Mouse (Mus musculus): ENCODE measurements around the gene Il11ra1. TPM values are rescaled to one million over a fixed set of nuclear protein-coding genes. Genes with fewer than 3 reads are reported as not detected.
"Not testable (repeated sequence)": the region's sequence is repeated elsewhere in the genome, so short reads cannot be mapped to it uniquely, and the experiment has no call there.

Gene Il11ra1
- 168 and 184 TPM in 2 replicates for polyA plus RNA-seq (2015; fragmentation: Nextera tagmentation; extraction: Ambion mirVana)

GRCm38 (mm10) chr4:41699783-41700182 is at the start of gene Il11ra1:
TSS of gene Il11ra1 (plus strand) at chr4:41699989.
- not testable (repeated sequence) for H3K4me2 ChIP-seq (replicated peaks; ENCODE audit: low read depth, low read length); H3K36me3 ChIP-seq (ENCODE audit: insufficient read depth, low read length); H3K27ac ChIP-seq (ENCODE audit: low read length); H3K9me3 ChIP-seq (ENCODE audit: low read length); H3K4me3 ChIP-seq (ENCODE audit: low read length); H3K9ac ChIP-seq (replicated peaks; ENCODE audit: low read length); H3K4me1 ChIP-seq (ENCODE audit: insufficient read depth, low read length); H3K27me3 ChIP-seq (ENCODE audit: insufficient read depth, low read length); ATAC-seq (ENCODE audit: low FRiP score, low TSS enrichment)
- 85% methylated on average over 10 of the region's 10 CpGs for WGBS

- WGBS: 36% methylated on average over 6 of the region's 6 CpGs
- H3K27me3 ChIP-seq (ENCODE audit: insufficient read depth, low read length): no peaks in the 10 kb centered on the region
- ATAC-seq (ENCODE audit: low FRiP score, low TSS enrichment): peak; percentile 37; the same call in 1 of the 2 replicates
- no peak overlapping the region for H3K4me3 ChIP-seq (ENCODE audit: low read length)
- peaks cover 9% of the 10 kb centered on the region; the same call in 1 of the 2 replicates for H3K4me1 ChIP-seq (ENCODE audit: insufficient read depth, low read length)
- no peaks in the 10 kb centered on the region for H3K9me3 ChIP-seq (ENCODE audit: low read length)
- no peak overlapping the region for H3K9ac ChIP-seq (replicated peaks; ENCODE audit: low read length)
- H3K36me3 ChIP-seq (ENCODE audit: insufficient read depth, low read length): no peaks in the 10 kb centered on the region
- no peak overlapping the region for H3K27ac ChIP-seq (ENCODE audit: low read length)
- no peak overlapping the region for H3K4me2 ChIP-seq (replicated peaks; ENCODE audit: low read depth, low read length)
These were observed 46.5 kb upstream of the Il11ra1 start for GRCm38 (mm10) chr4:41653296-41653695.

- no peak for ATAC-seq (ENCODE audit: low FRiP score, low TSS enrichment)
- H3K36me3 ChIP-seq (ENCODE audit: insufficient read depth, low read length): no peaks in the 10 kb centered on the region
- H3K9me3 ChIP-seq (ENCODE audit: low read length): no peaks in the 10 kb centered on the region
- H3K9ac ChIP-seq (replicated peaks; ENCODE audit: low read length): no peak overlapping the region
- no peak overlapping the region for H3K4me3 ChIP-seq (ENCODE audit: low read length)
- WGBS: 49% methylated on average over 6 of the region's 6 CpGs
- no peak overlapping the region for H3K4me2 ChIP-seq (replicated peaks; ENCODE audit: low read depth, low read length)
- H3K27ac ChIP-seq (ENCODE audit: low read length): no peak overlapping the region
- H3K4me1 ChIP-seq (ENCODE audit: insufficient read depth, low read length): peaks cover 13% of the 10 kb centered on the region; the same call in 1 of the 2 replicates
- no peaks in the 10 kb centered on the region for H3K27me3 ChIP-seq (ENCODE audit: insufficient read depth, low read length)
These were observed 46.1 kb upstream of the Il11ra1 start for GRCm38 (mm10) chr4:41653730-41654129.

GRCm38 (mm10) chr4:41654217-41654616 is 45.6 kb upstream of the Il11ra1 start:
- H3K9ac ChIP-seq (replicated peaks; ENCODE audit: low read length): no peak overlapping the region
- H3K4me2 ChIP-seq (replicated peaks; ENCODE audit: low read depth, low read length): no peak overlapping the region
- no peak overlapping the region for H3K27ac ChIP-seq (ENCODE audit: low read length)
- peak; percentile 42; the same call in 1 of the 2 replicates for ATAC-seq (ENCODE audit: low FRiP score, low TSS enrichment)
- H3K9me3 ChIP-seq (ENCODE audit: low read length): no peaks in the 10 kb centered on the region
- peaks cover 17% of the 10 kb centered on the region for H3K4me1 ChIP-seq (ENCODE audit: insufficient read depth, low read length)
- no peaks in the 10 kb centered on the region for H3K36me3 ChIP-seq (ENCODE audit: insufficient read depth, low read length)
- no peak overlapping the region for H3K4me3 ChIP-seq (ENCODE audit: low read length)
- no peaks in the 10 kb centered on the region for H3K27me3 ChIP-seq (ENCODE audit: insufficient read depth, low read length)
- WGBS: 13% methylated on average over 7 of the region's 7 CpGs

- no peak overlapping the region for H3K4me3 ChIP-seq (ENCODE audit: low read length)
- no peaks in the 10 kb centered on the region for H3K27me3 ChIP-seq (ENCODE audit: insufficient read depth, low read length)
- WGBS: 86% methylated on average over 2 of the region's 2 CpGs
- no peaks in the 10 kb centered on the region for H3K9me3 ChIP-seq (ENCODE audit: low read length)
- no peak overlapping the region for H3K4me2 ChIP-seq (replicated peaks; ENCODE audit: low read depth, low read length)
- H3K9ac ChIP-seq (replicated peaks; ENCODE audit: low read length): no peak overlapping the region
- peaks cover 22% of the 10 kb centered on the region for H3K4me1 ChIP-seq (ENCODE audit: insufficient read depth, low read length)
- H3K36me3 ChIP-seq (ENCODE audit: insufficient read depth, low read length): no peaks in the 10 kb centered on the region
- H3K27ac ChIP-seq (ENCODE audit: low read length): no peak overlapping the region
- ATAC-seq (ENCODE audit: low FRiP score, low TSS enrichment): no peak
These were observed 44.3 kb upstream of the Il11ra1 start for GRCm38 (mm10) chr4:41655525-41655924.

- peak overlapping the region; percentile 22 for H3K4me2 ChIP-seq (replicated peaks; ENCODE audit: low read depth, low read length)
- peak; percentile 56 for ATAC-seq (ENCODE audit: low FRiP score, low TSS enrichment)
- 0 out of 2 replicates have a peak, but pooled peaks cover 6% of the 10 kb centered on the region for H3K27me3 ChIP-seq (ENCODE audit: insufficient read depth, low read length)
- peaks cover 42% of the 10 kb centered on the region for H3K4me1 ChIP-seq (ENCODE audit: insufficient read depth, low read length)
- H3K36me3 ChIP-seq (ENCODE audit: insufficient read depth, low read length): no peaks in the 10 kb centered on the region
- H3K9ac ChIP-seq (replicated peaks; ENCODE audit: low read length): 0 out of 2 replicates have a peak overlapping the region, but pooled peaks have one; percentile 42
- H3K4me3 ChIP-seq (ENCODE audit: low read length): no peak overlapping the region
- no peaks in the 10 kb centered on the region for H3K9me3 ChIP-seq (ENCODE audit: low read length)
- WGBS: 15% methylated on average over 17 of the region's 25 CpGs
- peak overlapping the region; percentile 86 for H3K27ac ChIP-seq (ENCODE audit: low read length)
These were observed 41.0 kb upstream of the Il11ra1 start for GRCm38 (mm10) chr4:41658566-41659384.

- Histone ChIP-seq H3K27ac (ENCODE audit: low read length) (peak overlapping the region; percentile 67), H3K4me2 (replicated peaks; ENCODE audit: low read depth, low read length) (no peak overlapping the region), H3K9ac (replicated peaks; ENCODE audit: low read length) (no peak overlapping the region), H3K4me1 (ENCODE audit: insufficient read depth, low read length) (peaks cover 46% of the 10 kb centered on the region), H3K9me3 (ENCODE audit: low read length) (no peaks in the 10 kb centered on the region), H3K4me3 (ENCODE audit: low read length) (no peak overlapping the region), H3K36me3 (ENCODE audit: insufficient read depth, low read length) (no peaks in the 10 kb centered on the region), H3K27me3 (ENCODE audit: insufficient read depth, low read length) (0 out of 2 replicates have a peak, but pooled peaks cover 6% of the 10 kb centered on the region)
- WGBS: 42% methylated on average over 12 of the region's 13 CpGs
- no peak for ATAC-seq (ENCODE audit: low FRiP score, low TSS enrichment)
These were observed 40.2 kb upstream of the Il11ra1 start for GRCm38 (mm10) chr4:41659556-41659955.

- Histone ChIP-seq H3K9ac (replicated peaks; ENCODE audit: low read length) (peak overlapping the region; percentile 39; the same call in 1 of the 2 replicates), H3K27me3 (ENCODE audit: insufficient read depth, low read length) (0 out of 2 replicates have a peak, but pooled peaks cover 6% of the 10 kb centered on the region), H3K4me1 (ENCODE audit: insufficient read depth, low read length) (peaks cover 60% of the 10 kb centered on the region), H3K4me3 (ENCODE audit: low read length) (no peak overlapping the region), H3K9me3 (ENCODE audit: low read length) (no peaks in the 10 kb centered on the region), H3K4me2 (replicated peaks; ENCODE audit: low read depth, low read length) (no peak overlapping the region), H3K27ac (ENCODE audit: low read length) (peak overlapping the region; percentile 36; the same call in 1 of the 2 replicates), H3K36me3 (ENCODE audit: insufficient read depth, low read length) (no peaks in the 10 kb centered on the region)
- ATAC-seq (ENCODE audit: low FRiP score, low TSS enrichment): peak; percentile 10; the same call in 1 of the 2 replicates
- WGBS: 9% methylated on average over 11 of the region's 11 CpGs
These were observed 38.8 kb upstream of the Il11ra1 start for GRCm38 (mm10) chr4:41660851-41661430.

- no peak overlapping the region for H3K27ac ChIP-seq (ENCODE audit: low read length)
- no peak overlapping the region for H3K9ac ChIP-seq (replicated peaks; ENCODE audit: low read length)
- no peaks in the 10 kb centered on the region for H3K9me3 ChIP-seq (ENCODE audit: low read length)
- 51% methylated on average over 11 of the region's 11 CpGs for WGBS
- no peak overlapping the region for H3K4me2 ChIP-seq (replicated peaks; ENCODE audit: low read depth, low read length)
- peaks cover 72% of the 10 kb centered on the region for H3K4me1 ChIP-seq (ENCODE audit: insufficient read depth, low read length)
- H3K27me3 ChIP-seq (ENCODE audit: insufficient read depth, low read length): 0 out of 2 replicates have a peak, but pooled peaks cover 6% of the 10 kb centered on the region
- H3K36me3 ChIP-seq (ENCODE audit: insufficient read depth, low read length): no peaks in the 10 kb centered on the region
- ATAC-seq (ENCODE audit: low FRiP score, low TSS enrichment): no peak
- H3K4me3 ChIP-seq (ENCODE audit: low read length): no peak overlapping the region
These were observed 37.1 kb upstream of the Il11ra1 start for GRCm38 (mm10) chr4:41662723-41663122.

Measured in kidney, embryonic 16.5 days (tissue).